Mouse (Mus musculus) B cell, adult 2 months (primary cell): ENCODE results near the gene Ctf1.
"Not testable (repeated sequence)": the region's sequence is repeated elsewhere in the genome, so short reads cannot be mapped to it uniquely, and the experiment has no call there.

Experiments
- DNase-seq, 2 experiments: peaks; one replicate each; pipeline ENCODE4 v3.0.0; 2022

The Ctf1 gene

GRCm38 (mm10) chr7:127693730-127694129, 18.8 kb upstream of the Ctf1 start:
- DNase-seq = not testable (repeated sequence)

GRCm38 (mm10) chr7:127698986-127699385, 13.6 kb upstream of the Ctf1 start:
- no peak for DNase-seq

- no peak for DNase-seq
Measured at GRCm38 (mm10) chr7:127700712-127701331, 11.7 kb upstream of the Ctf1 start.

GRCm38 (mm10) chr7:127703561-127704178, 8.9 kb upstream of the Ctf1 start:
- no peak for DNase-seq

- no peak for DNase-seq
Measured at GRCm38 (mm10) chr7:127704598-127704997, 7.9 kb upstream of the Ctf1 start.

- DNase-seq = no peak
Measured at GRCm38 (mm10) chr7:127705706-127706105, 6.8 kb upstream of the Ctf1 start.

- DNase-seq = peak; percentile 6 to 12
Measured at GRCm38 (mm10) chr7:127707045-127707956, 5.2 kb upstream of the Ctf1 start.

GRCm38 (mm10) chr7:127707957-127708206, 4.7 kb upstream of the Ctf1 start:
- peak in 1 of 2 experiments; percentile 81 for DNase-seq

- DNase-seq = peak; percentile 85 to 89
Measured at GRCm38 (mm10) chr7:127708207-127709078, 4.1 kb upstream of the Ctf1 start, which contains the start of gene Bcl7c. Gene Bcl7c, minus strand, starts transcription at chr7:127708933.

GRCm38 (mm10) chr7:127709261-127709979, 3.1 kb upstream of the Ctf1 start:
- no peak for DNase-seq

GRCm38 (mm10) chr7:127711031-127711430, 1.5 kb upstream of the Ctf1 start:
- DNase-seq = no peak

GRCm38 (mm10) chr7:127711456-127711855, 1.1 kb upstream of the Ctf1 start:
- DNase-seq = no peak

GRCm38 (mm10) chr7:127714816-127715215, 2.3 kb downstream of the Ctf1 start:
- DNase-seq = no peak

GRCm38 (mm10) chr7:127716992-127717391, 4.5 kb downstream of the Ctf1 start:
- peak; percentile 74 for DNase-seq

GRCm38 (mm10) chr7:127718339-127718738, 5.8 kb downstream of the Ctf1 start:
- DNase-seq = no peak

- no peak for DNase-seq
Measured at GRCm38 (mm10) chr7:127719258-127719657, 6.7 kb downstream of the Ctf1 start.

GRCm38 (mm10) chr7:127725490-127725889, 13.0 kb downstream of the Ctf1 start:
- DNase-seq = no peak

GRCm38 (mm10) chr7:127725924-127726323, 13.4 kb downstream of the Ctf1 start:
- no peak for DNase-seq

GRCm38 (mm10) chr7:127727898-127728297, 15.4 kb downstream of the Ctf1 start:
- DNase-seq = no peak

GRCm38 (mm10) chr7:127730170-127730569, 17.6 kb downstream of the Ctf1 start:
- DNase-seq = no peak

GRCm38 (mm10) chr7:127732066-127732465, 19.5 kb downstream of the Ctf1 start, which contains the start of gene Ctf2:
Gene Ctf2, minus strand, starts transcription at chr7:127732166.
- not testable (repeated sequence) for DNase-seq
